Mouse (Mus musculus): ENCODE measurements around the gene Tenm4. TPM values are rescaled to one million over a fixed set of nuclear protein-coding genes. Genes with fewer than 3 reads are reported as not detected.
A peak's percentile ranks its signal among the peaks of the same experiment; 100 is the strongest.

Tenm4 gene
- polyA plus RNA-seq, 1 experiment from 2014 or later, result 41.3 TPM

DNA sequence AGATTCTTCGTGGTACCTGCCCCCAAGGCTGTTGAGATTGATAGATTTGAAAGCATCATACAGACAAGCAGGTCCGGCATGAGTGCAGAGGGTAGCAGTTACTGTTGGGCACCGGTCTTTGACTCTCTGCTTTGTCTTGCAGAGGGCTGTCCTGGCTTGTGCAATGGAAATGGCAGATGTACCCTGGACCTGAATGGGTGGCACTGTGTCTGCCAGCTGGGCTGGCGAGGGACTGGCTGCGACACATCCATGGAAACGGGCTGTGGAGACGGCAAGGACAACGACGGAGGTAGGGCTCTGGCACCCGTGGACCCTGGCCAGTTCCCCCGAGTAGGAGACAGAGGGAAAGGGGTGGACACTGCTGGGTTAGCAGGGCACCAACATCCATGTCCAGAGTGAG lies 640.6 kb downstream of the Tenm4 start:
- WGBS, result 89% methylated on average over 11 of the region's 11 CpGs
- Histone ChIP-seq H3K36me3 (peaks cover 8% of the 10 kb centered on the region; the same call in 1 of the 2 replicates), H3K9ac (replicated peaks) (no peak overlapping the region), H3K27ac (replicated peaks) (no peak overlapping the region), H3K4me3 (no peak overlapping the region), H3K4me2 (replicated peaks) (no peak overlapping the region), H3K27me3 (no peaks in the 10 kb centered on the region), H3K9me3 (no peaks in the 10 kb centered on the region), H3K4me1 (peaks cover 23% of the 10 kb centered on the region)
- no peak for ATAC-seq (ENCODE audit: low FRiP score, low read depth)

DNA sequence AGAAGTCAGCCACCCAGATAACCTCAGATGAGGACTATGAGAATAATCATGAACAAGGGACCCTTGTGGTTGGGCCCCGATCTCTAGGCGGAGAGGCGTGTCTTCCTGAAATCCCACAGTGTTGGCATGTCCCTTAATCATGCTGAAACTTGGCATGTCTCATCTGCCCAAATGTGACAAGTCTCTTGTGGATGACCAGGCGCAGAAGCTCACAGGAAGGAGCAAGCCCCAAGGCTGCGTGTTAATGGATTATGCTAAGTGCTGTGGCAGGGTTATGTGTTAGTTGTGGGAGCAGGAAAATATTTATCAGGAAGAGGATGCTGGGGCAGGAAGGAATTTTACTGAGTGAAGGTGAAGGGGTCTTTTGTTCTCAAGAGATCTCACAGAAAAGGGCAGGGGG lies 642.0 kb downstream of the Tenm4 start:
- no peak for ATAC-seq (ENCODE audit: low FRiP score, low read depth)
- peaks cover 8% of the 10 kb centered on the region; the same call in 1 of the 2 replicates for H3K36me3 ChIP-seq
- no peaks in the 10 kb centered on the region for H3K27me3 ChIP-seq
- WGBS, result 72% methylated on average over 5 of the region's 5 CpGs
- no peaks in the 10 kb centered on the region for H3K9me3 ChIP-seq
- H3K27ac ChIP-seq (replicated peaks), result no peak overlapping the region
- no peak overlapping the region for H3K9ac ChIP-seq (replicated peaks)
- H3K4me3 ChIP-seq, result no peak overlapping the region
- no peak overlapping the region for H3K4me2 ChIP-seq (replicated peaks)
- H3K4me1 ChIP-seq, result peaks cover 17% of the 10 kb centered on the region

- H3K4me3 ChIP-seq, result no peak overlapping the region
- no peak overlapping the region for H3K4me2 ChIP-seq (replicated peaks)
- H3K27me3 ChIP-seq, result no peaks in the 10 kb centered on the region
- H3K9ac ChIP-seq (replicated peaks), result no peak overlapping the region
- H3K9me3 ChIP-seq, result no peaks in the 10 kb centered on the region
- H3K27ac ChIP-seq (replicated peaks), result no peak overlapping the region
- ATAC-seq (ENCODE audit: low FRiP score, low read depth), result no peak
- peaks cover 8% of the 10 kb centered on the region; the same call in 1 of the 2 replicates for H3K36me3 ChIP-seq
- H3K4me1 ChIP-seq, result peaks cover 11% of the 10 kb centered on the region
- 89% methylated on average over 9 of the region's 9 CpGs for WGBS
These were observed 642.7 kb downstream of the Tenm4 start for GRCm38 (mm10) chr7:96813497-96814400.

DNA sequence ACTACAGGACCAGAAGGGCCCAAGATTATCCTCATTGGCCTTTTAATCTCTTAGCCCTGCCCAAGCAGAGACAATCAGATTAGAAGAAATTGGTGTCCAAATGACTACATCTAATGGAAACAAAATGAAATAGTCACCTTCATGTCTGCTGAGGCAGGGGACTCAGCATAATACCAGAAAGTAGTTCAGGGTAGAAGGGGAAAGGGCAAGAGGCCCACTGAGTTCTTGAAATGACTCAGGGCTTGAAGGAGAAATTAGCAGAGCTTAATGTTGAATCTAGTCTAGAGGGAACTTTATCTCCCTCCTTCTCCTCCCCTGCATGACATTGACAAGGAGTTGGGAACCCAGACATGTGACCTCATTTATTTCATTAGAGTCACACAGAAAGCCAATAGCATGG lies 643.5 kb downstream of the Tenm4 start:
- ATAC-seq (ENCODE audit: low FRiP score, low read depth), result no peak
- Histone ChIP-seq H3K27ac (replicated peaks) (no peak overlapping the region), H3K9ac (replicated peaks) (no peak overlapping the region), H3K4me2 (replicated peaks) (no peak overlapping the region), H3K9me3 (no peaks in the 10 kb centered on the region), H3K4me3 (no peak overlapping the region), H3K27me3 (no peaks in the 10 kb centered on the region), H3K4me1 (peaks cover 11% of the 10 kb centered on the region), H3K36me3 (peaks cover 8% of the 10 kb centered on the region; the same call in 1 of the 2 replicates)

- Histone ChIP-seq H3K4me3 (no peak overlapping the region), H3K9me3 (no peaks in the 10 kb centered on the region), H3K4me2 (replicated peaks) (no peak overlapping the region), H3K36me3 (0 out of 2 replicates have a peak, but pooled peaks cover under 1% of the 10 kb centered on the region), H3K4me1 (peaks cover 19% of the 10 kb centered on the region), H3K27me3 (no peaks in the 10 kb centered on the region), H3K27ac (replicated peaks) (peak overlapping the region; percentile 52), H3K9ac (replicated peaks) (no peak overlapping the region)
- WGBS, result 44% methylated on average over 6 of the region's 6 CpGs
- no peak for ATAC-seq (ENCODE audit: low FRiP score, low read depth)
These were observed 646.1 kb downstream of the Tenm4 start for GRCm38 (mm10) chr7:96817030-96817674.

DNA sequence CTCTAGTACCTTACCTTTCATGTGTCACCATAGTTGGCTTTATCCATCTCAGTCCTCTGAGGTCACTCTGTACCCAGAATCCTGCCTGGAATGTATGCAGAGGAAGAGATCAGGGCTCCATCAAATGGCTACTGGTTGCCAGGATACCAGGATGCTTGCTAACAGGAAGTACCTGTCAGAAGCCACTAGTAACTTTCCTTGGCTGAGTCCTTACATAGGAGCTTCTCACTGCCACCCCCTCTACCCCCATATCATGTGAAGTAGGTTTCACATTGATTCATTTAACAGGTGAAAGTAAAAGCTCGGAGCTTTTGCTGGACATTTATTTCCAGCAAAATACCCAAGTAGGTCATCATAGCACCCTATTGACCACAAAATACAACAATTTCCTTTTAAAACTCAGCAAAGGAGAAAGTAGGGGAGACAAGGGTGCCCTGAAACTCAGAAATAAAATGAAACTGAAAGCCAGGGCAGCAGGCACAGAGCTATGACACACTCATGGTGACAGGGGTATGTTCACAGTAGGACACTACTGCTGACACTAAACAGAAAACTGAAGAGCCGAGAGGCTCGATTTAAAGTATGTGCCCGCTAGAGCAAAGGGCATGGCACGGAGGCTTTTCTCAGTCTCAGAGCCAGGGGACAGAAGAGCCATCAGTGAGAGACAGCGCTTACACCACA lies 647.3 kb downstream of the Tenm4 start:
- no peak overlapping the region for H3K9ac ChIP-seq (replicated peaks)
- 90% methylated on average over 6 of the region's 6 CpGs for WGBS

DNA sequence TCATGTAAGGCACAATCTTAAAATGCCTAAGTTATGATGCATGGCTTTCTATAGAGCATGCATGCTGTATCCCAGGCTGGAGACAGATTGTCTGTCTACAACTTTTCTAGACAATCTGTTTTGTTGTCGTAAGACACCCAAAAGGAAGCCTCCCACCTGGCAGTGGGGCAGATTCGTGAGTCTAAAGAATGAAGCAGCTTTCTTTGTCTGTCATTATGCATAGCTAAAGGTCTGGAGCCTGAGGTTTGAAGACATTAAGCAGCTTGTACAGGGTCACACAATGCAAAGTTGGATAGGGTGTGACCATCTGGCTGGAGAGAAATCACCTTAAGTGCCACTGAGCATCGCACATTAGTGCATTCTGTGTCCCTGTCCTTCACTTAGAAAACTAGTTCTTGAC lies 648.5 kb downstream of the Tenm4 start:
- Histone ChIP-seq H3K4me1 (peaks cover 19% of the 10 kb centered on the region), H3K4me3 (no peak overlapping the region), H3K27ac (replicated peaks) (no peak overlapping the region), H3K4me2 (replicated peaks) (no peak overlapping the region), H3K27me3 (no peaks in the 10 kb centered on the region), H3K9me3 (no peaks in the 10 kb centered on the region), H3K9ac (replicated peaks) (no peak overlapping the region), H3K36me3 (peaks cover 5% of the 10 kb centered on the region; the same call in 1 of the 2 replicates)
- WGBS, result 84% methylated on average over 3 of the region's 3 CpGs
- no peak for ATAC-seq (ENCODE audit: low FRiP score, low read depth)

More for the DNA sequence above, 647.3 kb downstream of the Tenm4 start:
- no peak overlapping the region for H3K4me3 ChIP-seq
- ATAC-seq (ENCODE audit: low FRiP score, low read depth), result no peak
- no peak overlapping the region for H3K27ac ChIP-seq (replicated peaks)
- no peak overlapping the region for H3K4me2 ChIP-seq (replicated peaks)
- H3K4me1 ChIP-seq, result peaks cover 19% of the 10 kb centered on the region
- no peaks in the 10 kb centered on the region for H3K27me3 ChIP-seq
- no peaks in the 10 kb centered on the region for H3K36me3 ChIP-seq
- no peaks in the 10 kb centered on the region for H3K9me3 ChIP-seq

DNA sequence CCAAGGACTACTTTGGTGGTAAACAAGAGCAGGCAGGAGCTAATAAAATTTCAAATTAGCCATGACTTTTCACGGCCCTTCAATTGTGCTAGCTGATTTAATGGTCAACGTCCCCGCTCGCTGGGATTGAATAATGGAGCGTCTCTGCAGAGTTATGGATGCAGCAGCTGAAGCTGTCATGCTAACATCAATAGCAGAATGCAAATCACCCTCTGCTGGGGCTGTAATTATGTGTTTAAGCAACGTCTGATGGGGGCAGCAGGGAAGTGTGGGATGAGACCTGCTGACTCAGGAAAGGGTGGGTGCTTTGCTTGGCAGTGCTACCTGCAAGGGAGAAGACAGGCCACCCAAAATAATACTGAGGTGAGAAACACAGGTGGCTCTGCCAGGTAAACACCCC lies 649.3 kb downstream of the Tenm4 start:
- WGBS, result 28% methylated on average over 6 of the region's 6 CpGs
- Histone ChIP-seq H3K27ac (replicated peaks) (0 out of 2 replicates have a peak overlapping the region, but pooled peaks have one; percentile 42), H3K4me3 (no peak overlapping the region), H3K4me1 (peaks cover 19% of the 10 kb centered on the region), H3K9ac (replicated peaks) (no peak overlapping the region), H3K9me3 (no peaks in the 10 kb centered on the region), H3K36me3 (peaks cover 5% of the 10 kb centered on the region; the same call in 1 of the 2 replicates), H3K27me3 (no peaks in the 10 kb centered on the region), H3K4me2 (replicated peaks) (no peak overlapping the region)
- ATAC-seq (ENCODE audit: low FRiP score, low read depth), result peak; percentile 63

DNA sequence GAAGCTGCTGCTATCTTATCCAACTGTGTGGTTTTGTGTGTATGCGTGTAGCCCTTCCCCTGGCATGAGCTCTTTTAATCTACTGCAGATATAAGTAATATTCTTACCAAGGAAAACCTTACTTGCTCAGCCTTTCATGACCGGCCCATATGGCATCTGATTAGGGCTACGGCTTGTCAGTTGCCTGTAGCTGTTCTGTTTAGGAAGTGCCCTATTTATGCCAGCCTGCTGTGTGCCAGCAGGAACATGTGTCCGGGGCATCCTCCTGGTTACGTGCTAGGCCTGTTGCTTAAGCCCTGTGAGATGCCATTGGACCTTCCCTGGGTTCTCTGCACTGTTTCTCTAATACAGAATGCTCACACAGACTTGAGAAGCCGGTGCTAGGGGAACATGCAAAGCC lies 655.1 kb downstream of the Tenm4 start:
- H3K4me1 ChIP-seq, result no peaks in the 10 kb centered on the region
- peaks cover 17% of the 10 kb centered on the region for H3K36me3 ChIP-seq
- H3K9ac ChIP-seq (replicated peaks), result no peak overlapping the region
- no peak overlapping the region for H3K4me3 ChIP-seq
- WGBS, result 95% methylated on average over 6 of the region's 6 CpGs
- ATAC-seq (ENCODE audit: low FRiP score, low read depth), result no peak
- no peaks in the 10 kb centered on the region for H3K27me3 ChIP-seq
- no peaks in the 10 kb centered on the region for H3K9me3 ChIP-seq
- no peak overlapping the region for H3K4me2 ChIP-seq (replicated peaks)
- H3K27ac ChIP-seq (replicated peaks), result no peak overlapping the region

GRCm38 (mm10) chr7:96826672-96827071 lies 655.6 kb downstream of the Tenm4 start:
- Histone ChIP-seq H3K9me3 (no peaks in the 10 kb centered on the region), H3K4me3 (no peak overlapping the region), H3K4me1 (no peaks in the 10 kb centered on the region), H3K36me3 (peaks cover 18% of the 10 kb centered on the region), H3K4me2 (replicated peaks) (no peak overlapping the region), H3K9ac (replicated peaks) (no peak overlapping the region), H3K27ac (replicated peaks) (no peak overlapping the region), H3K27me3 (no peaks in the 10 kb centered on the region)
- WGBS, result 92% methylated on average over 6 of the region's 6 CpGs
- ATAC-seq (ENCODE audit: low FRiP score, low read depth), result no peak

DNA sequence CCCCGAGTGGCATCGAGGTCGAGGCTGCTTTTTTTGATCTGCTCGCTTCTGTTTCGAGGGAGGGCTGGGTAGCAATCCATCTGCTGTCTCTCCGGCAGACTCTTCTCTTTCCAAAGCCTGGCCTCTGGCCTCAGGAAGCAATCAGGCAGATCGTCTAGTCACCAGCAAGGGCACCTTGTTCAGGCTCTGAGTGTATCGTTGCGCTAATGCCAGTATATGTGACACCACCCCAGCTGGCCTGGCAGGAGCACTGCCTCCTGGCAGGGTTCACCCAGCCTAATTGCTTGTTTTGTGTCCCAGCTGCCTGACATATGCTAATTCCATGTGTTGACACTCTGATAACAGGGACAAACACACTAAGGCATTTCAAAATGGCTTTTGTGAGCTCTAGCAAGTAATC lies 661.5 kb downstream of the Tenm4 start:
- Histone ChIP-seq H3K27me3 (no peaks in the 10 kb centered on the region), H3K4me1 (peaks cover 25% of the 10 kb centered on the region), H3K27ac (replicated peaks) (peak overlapping the region; percentile 65), H3K9me3 (no peaks in the 10 kb centered on the region), H3K4me2 (replicated peaks) (no peak overlapping the region), H3K4me3 (no peak overlapping the region), H3K36me3 (peaks cover 15% of the 10 kb centered on the region), H3K9ac (replicated peaks) (no peak overlapping the region)
- 56% methylated on average over 9 of the region's 9 CpGs for WGBS
- peak; percentile 72 for ATAC-seq (ENCODE audit: low FRiP score, low read depth)

GRCm38 (mm10) chr7:96833012-96833411 lies 662.0 kb downstream of the Tenm4 start:
- Histone ChIP-seq H3K9ac (replicated peaks) (no peak overlapping the region), H3K27me3 (no peaks in the 10 kb centered on the region), H3K36me3 (peaks cover 15% of the 10 kb centered on the region), H3K4me1 (peaks cover 25% of the 10 kb centered on the region), H3K9me3 (no peaks in the 10 kb centered on the region), H3K4me3 (no peak overlapping the region), H3K27ac (replicated peaks) (peak overlapping the region; percentile 65), H3K4me2 (replicated peaks) (no peak overlapping the region)
- 72% methylated on average over 3 of the region's 3 CpGs for WGBS
- peak; percentile 16; the same call in 1 of the 2 replicates for ATAC-seq (ENCODE audit: low FRiP score, low read depth)

All from midbrain, embryonic 12.5 days (tissue).